Mouse (Mus musculus): Measurements from ENCODE around the gene Tcirg1. TPM values are rescaled to one million over a fixed set of nuclear protein-coding genes. Genes with fewer than 3 reads are reported as not detected.
A peak's percentile ranks its signal among the peaks of the same experiment; 100 is the strongest.

Tcirg1 gene
- polyA plus RNA-seq, 1 experiment from 2014 or later = 13.3 TPM

GRCm38 (mm10) chr19:3851979-3852681 is 54.8 kb downstream of the Tcirg1 start:
- Histone ChIP-seq H3K4me3 (replicated peaks; ENCODE audit: low read length) (peak overlapping the region; percentile 95), H3K27ac (peak overlapping the region; percentile 97), H3K36me3 (replicated peaks; ENCODE audit: control insufficient read depth, insufficient read depth) (no peaks in the 10 kb centered on the region), H3K9ac (peak overlapping the region; percentile 94), H3K4me2 (replicated peaks) (peak overlapping the region; percentile 72), H3K9me3 (ENCODE audit: control insufficient read depth, low read length) (no peaks in the 10 kb centered on the region), H3K4me1 (replicated peaks; ENCODE audit: control insufficient read depth, insufficient read depth, low read length) (peaks cover 33% of the 10 kb centered on the region), H3K27me3 (ENCODE audit: control insufficient read depth, insufficient read depth, low read length) (no peaks in the 10 kb centered on the region)
- ATAC-seq (ENCODE audit: low FRiP score) (peak; percentile 59; the same call in 1 of the 2 replicates), DNase-seq (ENCODE audit: low spot score) (peak; percentile 44)
- WGBS = under 1% methylated on average over 70 of the region's 74 CpGs

DNA sequence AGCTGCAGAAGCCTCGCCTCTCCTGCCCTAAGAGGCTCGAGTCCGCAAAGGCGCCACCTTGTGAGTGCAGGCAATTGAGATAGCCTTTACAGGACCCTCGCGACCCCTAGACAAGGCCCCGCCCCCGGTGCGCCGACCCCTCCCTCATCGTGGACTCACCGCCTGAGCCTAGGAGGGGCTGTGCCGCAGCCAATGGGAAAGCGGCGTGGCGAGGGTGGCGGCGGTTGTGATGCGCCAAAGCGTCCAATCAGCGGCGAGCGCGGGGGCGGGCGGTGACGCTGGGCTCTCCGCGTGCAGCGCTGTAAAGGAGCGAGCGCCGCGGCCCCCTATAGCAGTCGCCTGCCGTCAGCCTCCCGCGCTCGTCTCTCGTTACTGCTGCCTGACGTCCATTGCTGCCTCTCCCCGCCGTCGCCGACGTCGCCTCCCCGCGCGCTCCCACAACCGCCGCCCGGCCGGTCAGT is 55.4 kb downstream of the Tcirg1 start, which contains the start of gene Chka:
Gene Chka, plus strand, starts transcription at position 272 of the 461 bp plus-strand sequence.
- peak within 1 kb of the TSS; percentile 72 for H3K4me2 ChIP-seq (replicated peaks)
- H3K9ac ChIP-seq = peak within 1 kb of the TSS; percentile 94
- no peaks in the 10 kb centered on the region for H3K36me3 ChIP-seq (replicated peaks; ENCODE audit: control insufficient read depth, insufficient read depth)
- no peaks in the 10 kb centered on the region for H3K27me3 ChIP-seq (ENCODE audit: control insufficient read depth, insufficient read depth, low read length)
- peak; percentile 96 for DNase-seq (ENCODE audit: low spot score)
- peaks cover 33% of the 10 kb centered on the region for H3K4me1 ChIP-seq (replicated peaks; ENCODE audit: control insufficient read depth, insufficient read depth, low read length)
- H3K27ac ChIP-seq = peak within 1 kb of the TSS; percentile 97
- no peaks in the 10 kb centered on the region for H3K9me3 ChIP-seq (ENCODE audit: control insufficient read depth, low read length)
- peak; percentile 99 for ATAC-seq (ENCODE audit: low FRiP score)
- under 1% methylated on average over 50 of the region's 54 CpGs for WGBS
- peak within 1 kb of the TSS; percentile 95 for H3K4me3 ChIP-seq (replicated peaks; ENCODE audit: low read length)

- peak overlapping the region; percentile 58; the same call in 1 of the 2 replicates for H3K27ac ChIP-seq
- ATAC-seq (ENCODE audit: low FRiP score) (peak; percentile 3; the same call in 1 of the 2 replicates), DNase-seq (ENCODE audit: low spot score) (no peak)
- H3K4me1 ChIP-seq (replicated peaks; ENCODE audit: control insufficient read depth, insufficient read depth, low read length) = peaks cover 29% of the 10 kb centered on the region
- H3K4me3 ChIP-seq (replicated peaks; ENCODE audit: low read length) = peak overlapping the region; percentile 95
- 4% methylated on average over 19 of the region's 19 CpGs for WGBS
- H3K9ac ChIP-seq = 0 out of 2 replicates have a peak overlapping the region, but pooled peaks have one; percentile 28
- no peaks in the 10 kb centered on the region for H3K9me3 ChIP-seq (ENCODE audit: control insufficient read depth, low read length)
- peak overlapping the region; percentile 72 for H3K4me2 ChIP-seq (replicated peaks)
- no peaks in the 10 kb centered on the region for H3K27me3 ChIP-seq (ENCODE audit: control insufficient read depth, insufficient read depth, low read length)
- no peaks in the 10 kb centered on the region for H3K36me3 ChIP-seq (replicated peaks; ENCODE audit: control insufficient read depth, insufficient read depth)
Observed at GRCm38 (mm10) chr19:3850847-3851469, 56.0 kb downstream of the Tcirg1 start.

- peaks cover 20% of the 10 kb centered on the region for H3K4me1 ChIP-seq (replicated peaks; ENCODE audit: control insufficient read depth, insufficient read depth, low read length)
- ATAC-seq (ENCODE audit: low FRiP score) (no peak), DNase-seq (ENCODE audit: low spot score) (no peak)
- H3K4me3 ChIP-seq (replicated peaks; ENCODE audit: low read length) = no peak overlapping the region
- H3K36me3 ChIP-seq (replicated peaks; ENCODE audit: control insufficient read depth, insufficient read depth) = no peaks in the 10 kb centered on the region
- WGBS = 55% methylated on average over 5 of the region's 5 CpGs
- no peak overlapping the region for H3K9ac ChIP-seq
- no peaks in the 10 kb centered on the region for H3K27me3 ChIP-seq (ENCODE audit: control insufficient read depth, insufficient read depth, low read length)
- no peak overlapping the region for H3K4me2 ChIP-seq (replicated peaks)
- no peaks in the 10 kb centered on the region for H3K9me3 ChIP-seq (ENCODE audit: control insufficient read depth, low read length)
- no peak overlapping the region for H3K27ac ChIP-seq
Observed at GRCm38 (mm10) chr19:3850076-3850475, 56.9 kb downstream of the Tcirg1 start.

DNA sequence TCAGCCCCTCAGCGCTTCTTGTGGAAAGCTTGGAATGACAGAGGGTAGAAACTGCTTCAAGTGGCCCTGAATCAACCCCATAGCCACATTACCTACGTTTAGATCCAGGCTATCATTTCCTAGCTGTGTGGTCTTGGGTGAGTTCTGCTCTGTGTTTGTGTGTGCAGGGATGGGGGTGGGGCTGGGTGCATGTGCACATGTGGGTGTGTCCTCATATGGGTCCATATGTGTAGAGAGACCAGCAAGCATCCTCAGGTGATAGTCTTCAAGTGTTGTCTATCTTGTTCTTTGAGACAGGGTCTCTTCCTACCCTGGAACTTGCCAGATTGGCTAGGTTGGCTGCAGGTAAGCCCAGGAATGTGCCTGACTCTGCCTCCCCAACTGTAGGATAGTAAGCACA is 57.7 kb downstream of the Tcirg1 start:
- no peak overlapping the region for H3K27ac ChIP-seq
- H3K4me2 ChIP-seq (replicated peaks) = no peak overlapping the region
- no peaks in the 10 kb centered on the region for H3K9me3 ChIP-seq (ENCODE audit: control insufficient read depth, low read length)
- H3K36me3 ChIP-seq (replicated peaks; ENCODE audit: control insufficient read depth, insufficient read depth) = no peaks in the 10 kb centered on the region
- 96% methylated on average over 2 of the region's 2 CpGs for WGBS
- no peak for ATAC-seq (ENCODE audit: low FRiP score)
- no peak for DNase-seq (ENCODE audit: low spot score)
- peaks cover 14% of the 10 kb centered on the region for H3K4me1 ChIP-seq (replicated peaks; ENCODE audit: control insufficient read depth, insufficient read depth, low read length)
- no peak overlapping the region for H3K9ac ChIP-seq
- H3K27me3 ChIP-seq (ENCODE audit: control insufficient read depth, insufficient read depth, low read length) = no peaks in the 10 kb centered on the region
- H3K4me3 ChIP-seq (replicated peaks; ENCODE audit: low read length) = no peak overlapping the region

DNA sequence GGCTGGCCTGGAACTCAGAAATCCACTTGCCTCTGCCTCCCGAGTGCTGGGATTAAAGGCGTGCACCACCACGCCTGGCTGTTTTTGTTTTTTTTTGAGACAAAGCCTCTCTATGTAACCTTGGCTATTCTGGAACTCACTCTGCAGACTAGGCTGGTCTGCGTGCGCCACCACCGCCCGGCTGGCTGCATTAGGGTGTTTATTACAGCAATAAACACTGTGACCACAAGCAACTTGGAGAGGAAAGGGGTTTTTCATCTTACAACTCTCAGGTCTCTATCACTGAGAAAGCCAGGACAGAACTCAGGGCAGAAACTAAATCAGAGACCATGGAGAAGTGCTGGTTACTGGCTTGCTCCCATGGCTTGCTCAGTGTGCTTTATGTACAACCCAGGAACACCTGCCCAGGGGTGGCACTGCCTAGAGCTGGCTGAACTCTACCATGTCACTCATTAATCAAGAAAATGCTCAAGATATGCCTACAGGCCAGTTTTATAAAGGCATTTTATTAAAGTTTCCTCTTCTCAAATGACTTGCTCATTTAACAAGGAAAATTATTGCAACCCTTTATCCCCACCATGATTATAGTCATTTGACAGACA is 58.6 kb downstream of the Tcirg1 start:
- H3K36me3 ChIP-seq (replicated peaks; ENCODE audit: control insufficient read depth, insufficient read depth) = no peaks in the 10 kb centered on the region
- H3K4me2 ChIP-seq (replicated peaks) = no peak overlapping the region
- no peaks in the 10 kb centered on the region for H3K9me3 ChIP-seq (ENCODE audit: control insufficient read depth, low read length)
- DNase-seq (ENCODE audit: low spot score) (no peak), ATAC-seq (ENCODE audit: low FRiP score) (no peak)
- no peaks in the 10 kb centered on the region for H3K27me3 ChIP-seq (ENCODE audit: control insufficient read depth, insufficient read depth, low read length)
- H3K4me1 ChIP-seq (replicated peaks; ENCODE audit: control insufficient read depth, insufficient read depth, low read length) = peaks cover 5% of the 10 kb centered on the region
- 89% methylated on average over 7 of the region's 7 CpGs for WGBS
- H3K9ac ChIP-seq = no peak overlapping the region
- H3K4me3 ChIP-seq (replicated peaks; ENCODE audit: low read length) = no peak overlapping the region
- H3K27ac ChIP-seq = no peak overlapping the region

DNA sequence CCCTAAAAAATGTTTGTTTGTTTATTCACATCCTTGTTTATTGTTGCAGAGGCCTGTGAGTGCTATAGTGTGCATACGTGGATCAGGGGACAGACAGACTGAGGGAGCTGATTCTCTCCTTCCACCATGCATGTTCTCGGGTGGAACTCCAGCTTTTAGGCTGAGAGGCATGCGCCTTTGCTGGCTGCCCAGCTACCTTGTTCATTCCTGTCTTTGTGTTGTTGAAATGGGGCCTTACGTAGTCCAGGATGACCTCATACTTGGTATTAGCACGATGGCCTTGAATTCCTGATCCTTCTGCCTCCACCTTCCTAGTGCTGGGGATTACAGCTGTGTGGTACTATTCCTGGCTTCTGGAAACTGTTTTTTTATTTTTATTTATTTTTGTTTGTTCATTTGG is 59.2 kb downstream of the Tcirg1 start:
- H3K9ac ChIP-seq = no peak overlapping the region
- no peaks in the 10 kb centered on the region for H3K9me3 ChIP-seq (ENCODE audit: control insufficient read depth, low read length)
- no peak overlapping the region for H3K4me3 ChIP-seq (replicated peaks; ENCODE audit: low read length)
- H3K36me3 ChIP-seq (replicated peaks; ENCODE audit: control insufficient read depth, insufficient read depth) = no peaks in the 10 kb centered on the region
- DNase-seq (ENCODE audit: low spot score) (no peak), ATAC-seq (ENCODE audit: low FRiP score) (no peak)
- WGBS = 90% methylated on average over 5 of the region's 5 CpGs
- no peak overlapping the region for H3K27ac ChIP-seq
- no peaks in the 10 kb centered on the region for H3K4me1 ChIP-seq (replicated peaks; ENCODE audit: control insufficient read depth, insufficient read depth, low read length)
- H3K4me2 ChIP-seq (replicated peaks) = no peak overlapping the region
- H3K27me3 ChIP-seq (ENCODE audit: control insufficient read depth, insufficient read depth, low read length) = no peaks in the 10 kb centered on the region

DNA sequence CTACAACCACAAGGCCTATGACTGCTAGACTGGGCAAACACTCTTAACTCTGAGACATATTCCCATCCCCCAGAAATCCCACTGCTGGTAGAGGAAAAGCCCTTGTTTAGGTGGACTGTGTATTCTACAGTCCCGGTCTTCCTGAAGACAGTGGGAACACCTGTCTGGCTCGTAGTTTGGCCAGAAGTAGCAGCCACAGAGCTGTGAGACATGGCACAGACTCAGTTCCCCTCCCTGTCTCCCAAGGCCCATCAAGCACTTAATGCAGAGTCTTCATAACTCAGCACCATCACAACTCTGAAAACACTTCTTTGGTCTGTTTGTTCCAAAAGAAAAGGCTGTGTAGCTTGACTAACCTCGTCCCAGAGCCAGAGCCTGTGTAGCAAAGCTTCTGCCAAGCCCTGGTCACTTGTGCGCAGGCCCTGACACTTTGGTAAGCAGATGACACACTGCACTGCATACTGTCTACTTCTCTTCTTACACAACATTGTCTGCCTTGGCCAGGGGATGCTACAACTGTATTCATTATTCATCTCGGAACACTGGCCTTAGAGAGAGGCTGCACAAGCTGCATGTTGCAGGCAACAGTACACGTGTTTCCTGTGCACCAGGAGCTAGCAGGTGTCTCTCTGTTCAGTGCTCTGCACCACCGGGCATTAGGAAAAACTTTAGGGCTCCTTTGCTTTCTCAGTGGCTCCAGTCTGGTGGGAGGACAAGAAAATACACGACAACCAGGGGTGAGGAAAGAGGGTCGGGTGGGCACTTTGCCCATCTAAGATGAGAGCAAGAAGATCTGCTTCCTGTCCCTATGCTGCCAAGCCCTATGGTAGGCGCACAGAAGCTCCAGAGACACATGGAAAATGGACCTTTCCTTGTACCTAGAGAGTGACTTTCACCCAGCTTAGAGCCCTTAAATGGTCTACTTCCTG is 60.0 kb downstream of the Tcirg1 start:
- Histone ChIP-seq H3K27me3 (ENCODE audit: control insufficient read depth, insufficient read depth, low read length) (no peaks in the 10 kb centered on the region), H3K4me3 (replicated peaks; ENCODE audit: low read length) (no peak overlapping the region), H3K9me3 (ENCODE audit: control insufficient read depth, low read length) (no peaks in the 10 kb centered on the region), H3K4me2 (replicated peaks) (no peak overlapping the region), H3K36me3 (replicated peaks; ENCODE audit: control insufficient read depth, insufficient read depth) (no peaks in the 10 kb centered on the region), H3K27ac (no peak overlapping the region), H3K4me1 (replicated peaks; ENCODE audit: control insufficient read depth, insufficient read depth, low read length) (no peaks in the 10 kb centered on the region), H3K9ac (no peak overlapping the region)
- ATAC-seq (ENCODE audit: low FRiP score) = no peak
- WGBS = 82% methylated on average over 10 of the region's 10 CpGs
- no peak for DNase-seq (ENCODE audit: low spot score)

Data from hindbrain, embryonic 14.5 days (tissue).